Mouse (Mus musculus) embryonic facial prominence, embryonic 10.5 days (tissue): Measurements from ENCODE around the gene Ddx25. TPM values are rescaled to one million over a fixed set of nuclear protein-coding genes. Genes with fewer than 3 reads are reported as not detected.

Experiments used
- DNase-seq: peaks from one replicate; pipeline ENCODE4 v3.0.0-alpha.2; 2017; ENCODE audit warnings: low spot score
- H3K27ac ChIP-seq: fragments of 300-500 bp; sonication (generic); replicated peaks from 2 replicates; pipeline ENCODE4 v1.5.1; 2016; ENCODE audit warnings: mild to moderate bottlenecking
- H3K27me3 ChIP-seq: fragments of 300-500 bp; sonication (generic); replicated peaks from 2 replicates; pipeline ENCODE4 v1.6.1; 2016; ENCODE audit warnings: low read depth, mild to moderate bottlenecking; ENCODE audit not compliant: poor library complexity, severe bottlenecking
- H3K36me3 ChIP-seq: fragments of 300-500 bp; sonication (generic); replicated peaks from 2 replicates; pipeline ENCODE4 v1.6.1; 2016; ENCODE audit warnings: mild to moderate bottlenecking, moderate library complexity
- H3K4me1 ChIP-seq: fragments of 300-500 bp; sonication (generic); 2 replicates; pipeline ENCODE4 v1.6.1; 2016
- H3K4me3 ChIP-seq: fragments of 300-500 bp; sonication (generic); 2 replicates; pipeline ENCODE4 v1.5.1; 2016; ENCODE audit warnings: mild to moderate bottlenecking, moderate library complexity
- H3K9me3 ChIP-seq: fragments of 300-500 bp; sonication (generic); 2 replicates; pipeline ENCODE4 v1.6.1; 2016; ENCODE audit warnings: mild to moderate bottlenecking
- WGBS: fragments of 180-500 bp; shearing (Covaris S2); methylation state at CpG from one replicate; pipeline ENCODE4 v1.1.7; 2016; 5-methylcytosine and 5-hydroxymethylcytosine counted together
- polyA plus RNA-seq: library from polyadenylated mRNA; unstranded; fragments of >200 nt; fragmentation: Nextera tagmentation; extraction: Ambion mirVana; gene quantifications from 2 replicates; pipeline ENCODE4 v1.2.1, GENCODE M21; 2016

Ddx25 gene
- polyA plus RNA-seq, 1 experiment from 2014 or later = 6.1 TPM

DNA sequence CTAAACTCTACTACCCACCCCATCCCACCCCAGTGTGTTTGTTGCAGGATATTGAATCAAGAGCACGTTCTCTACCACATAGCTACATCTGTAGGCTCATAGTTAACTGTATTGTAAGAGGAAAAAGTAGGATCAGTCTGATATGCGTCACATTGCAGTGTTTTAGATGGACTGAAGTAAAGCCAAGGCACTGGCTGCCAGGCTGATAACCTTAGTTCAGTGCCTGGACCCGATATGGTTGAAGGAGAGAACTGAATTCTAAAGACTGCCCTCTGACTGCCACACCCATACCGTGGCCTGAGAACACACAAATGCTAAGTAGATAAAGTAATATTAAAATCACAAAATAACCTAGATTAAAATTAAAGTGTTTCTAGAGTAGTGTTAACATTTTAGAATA lies 22.5 kb downstream of the Ddx25 start:
- no peak overlapping the region for H3K27ac ChIP-seq
- peaks cover 38% of the 10 kb centered on the region for H3K4me1 ChIP-seq
- no peaks in the 10 kb centered on the region for H3K36me3 ChIP-seq
- H3K4me3 ChIP-seq = no peak overlapping the region
- WGBS = 86% methylated on average over 4 of the region's 4 CpGs
- no peaks in the 10 kb centered on the region; the same call in 1 of the 2 replicates for H3K27me3 ChIP-seq
- DNase-seq = no peak
- H3K9me3 ChIP-seq = no peaks in the 10 kb centered on the region

DNA sequence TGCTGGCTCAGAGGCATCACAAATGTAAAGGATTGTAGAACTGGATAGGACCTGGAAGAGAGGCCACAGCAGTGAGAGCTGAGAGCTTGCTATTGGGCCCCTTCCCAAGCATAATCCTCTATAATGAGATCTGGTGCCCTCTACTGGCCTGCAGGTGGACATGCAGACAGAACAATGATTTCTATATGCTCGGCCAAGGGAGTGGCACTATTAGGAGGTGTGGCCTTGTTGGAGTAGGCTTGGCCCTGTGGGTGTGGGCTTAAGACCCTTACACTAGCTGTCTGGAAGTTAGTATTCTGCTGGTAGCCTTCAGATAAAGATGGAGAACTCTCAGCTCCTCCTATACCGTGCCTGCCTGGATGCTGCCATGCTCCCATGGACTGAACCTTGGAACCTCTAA lies 23.2 kb downstream of the Ddx25 start:
- DNase-seq = peak; percentile 76
- Histone ChIP-seq H3K27me3 (no peaks in the 10 kb centered on the region; the same call in 1 of the 2 replicates), H3K9me3 (no peaks in the 10 kb centered on the region), H3K36me3 (no peaks in the 10 kb centered on the region), H3K27ac (no peak overlapping the region), H3K4me1 (peaks cover 45% of the 10 kb centered on the region), H3K4me3 (no peak overlapping the region)
- WGBS = 5% methylated on average over 2 of the region's 2 CpGs

DNA sequence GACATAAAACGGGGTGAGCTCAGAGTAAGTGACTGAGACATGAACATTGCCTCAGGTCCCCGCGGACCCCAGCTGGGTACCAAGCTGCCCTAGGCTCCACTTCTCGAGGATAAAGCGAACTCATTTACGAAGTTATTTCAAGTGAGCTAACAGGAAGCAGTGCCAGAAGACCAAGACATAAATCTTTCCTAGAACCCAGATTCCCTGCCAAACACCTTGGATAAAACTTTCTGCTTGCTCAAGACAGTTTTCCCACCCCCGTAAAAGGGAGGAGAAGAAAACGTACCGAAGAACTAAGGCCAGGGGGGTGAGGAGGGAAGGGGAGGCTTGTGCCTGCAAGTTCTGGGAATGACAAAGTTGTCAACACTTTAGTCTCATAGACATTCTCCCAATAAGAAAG lies 25.1 kb downstream of the Ddx25 start:
- no peak overlapping the region for H3K27ac ChIP-seq
- DNase-seq = no peak

DNA sequence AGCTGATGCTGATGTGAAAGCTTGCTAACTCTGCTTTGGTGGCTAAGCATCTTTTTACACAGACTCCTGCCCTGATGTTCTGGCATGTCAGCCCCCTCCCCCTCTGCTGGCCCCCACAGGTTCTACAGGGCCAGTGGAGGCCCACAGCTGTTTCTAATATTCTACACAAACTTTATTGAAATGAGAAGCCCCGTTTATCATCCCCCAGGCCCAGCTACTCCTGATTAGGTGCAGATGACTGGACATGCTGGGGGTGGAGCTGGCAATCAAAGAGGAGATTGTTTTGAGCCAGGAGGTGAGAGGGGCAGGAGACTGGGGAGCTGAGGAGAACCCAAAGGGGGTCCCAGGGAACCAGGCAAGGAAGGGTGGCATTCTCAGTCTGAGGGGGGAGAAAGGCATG lies 28.5 kb downstream of the Ddx25 start:
- peak; percentile 89 for DNase-seq
- WGBS = 7% methylated on average over 1 of the region's 1 CpGs

More for the DNA sequence above, 25.1 kb downstream of the Ddx25 start:
- peaks cover 54% of the 10 kb centered on the region for H3K4me1 ChIP-seq
- no peaks in the 10 kb centered on the region for H3K9me3 ChIP-seq
- no peaks in the 10 kb centered on the region for H3K36me3 ChIP-seq
- no peak overlapping the region for H3K4me3 ChIP-seq
- no peaks in the 10 kb centered on the region; the same call in 1 of the 2 replicates for H3K27me3 ChIP-seq
- 77% methylated on average over 9 of the region's 9 CpGs for WGBS

DNA sequence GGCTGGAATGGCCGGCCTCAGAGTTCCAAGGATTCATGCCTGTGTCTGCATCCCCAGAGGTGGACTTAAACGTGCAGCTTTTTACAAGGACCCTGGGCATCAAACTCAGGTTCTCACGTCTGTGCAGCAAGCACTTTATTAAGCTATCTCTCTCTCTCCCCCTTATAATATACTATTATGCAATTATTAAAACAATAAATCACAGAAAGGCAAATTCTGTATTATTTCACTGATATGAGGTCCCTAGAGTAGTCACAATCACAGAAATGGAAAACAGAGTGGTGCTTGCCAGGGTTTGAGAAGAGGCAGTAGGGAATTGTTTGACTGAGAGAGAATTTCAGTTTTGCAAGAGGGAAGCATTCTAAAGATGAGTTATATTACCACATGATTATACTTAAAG lies 29.2 kb downstream of the Ddx25 start:
- WGBS = 58% methylated on average over 3 of the region's 3 CpGs
- Histone ChIP-seq H3K4me3 (no peak overlapping the region), H3K4me1 (peaks cover 45% of the 10 kb centered on the region), H3K27ac (peak overlapping the region; percentile 48; the same call in 1 of the 2 replicates), H3K27me3 (peaks cover 3% of the 10 kb centered on the region; the same call in 1 of the 2 replicates), H3K9me3 (no peaks in the 10 kb centered on the region), H3K36me3 (no peaks in the 10 kb centered on the region)
- DNase-seq = no peak

More for the DNA sequence above, 28.5 kb downstream of the Ddx25 start:
- Histone ChIP-seq H3K4me1 (peaks cover 44% of the 10 kb centered on the region), H3K9me3 (no peaks in the 10 kb centered on the region), H3K36me3 (no peaks in the 10 kb centered on the region), H3K27me3 (peaks cover 3% of the 10 kb centered on the region; the same call in 1 of the 2 replicates), H3K27ac (peak overlapping the region; percentile 69), H3K4me3 (0 out of 2 replicates have a peak overlapping the region, but pooled peaks have one; percentile 11)

DNA sequence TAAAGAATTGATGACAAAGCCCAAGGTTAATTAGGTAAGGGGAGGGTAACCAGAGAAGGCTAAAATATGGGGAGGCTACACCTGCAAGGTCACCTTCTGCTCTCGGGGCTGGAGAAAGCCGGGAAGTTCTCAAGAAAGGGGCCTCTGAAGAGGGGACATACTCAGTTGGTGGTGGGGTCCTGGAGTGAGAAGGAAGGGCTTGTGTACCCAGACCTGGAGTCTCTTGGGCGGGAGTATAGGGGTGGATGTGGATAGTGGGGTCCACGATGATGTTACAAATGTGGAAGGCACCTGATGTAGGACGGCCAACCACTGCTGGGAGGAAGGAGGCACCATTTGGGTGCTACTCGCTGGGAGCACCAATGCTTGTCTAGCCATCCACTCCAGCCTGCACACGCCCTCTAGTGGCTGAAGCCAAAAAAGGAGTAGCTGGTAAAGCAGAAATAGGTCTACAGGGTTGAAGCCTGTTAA lies 34.4 kb downstream of the Ddx25 start:
- 0 out of 2 replicates have a peak overlapping the region, but pooled peaks have one; percentile 35 for H3K27ac ChIP-seq
- 31% methylated on average over 7 of the region's 7 CpGs for WGBS
- H3K9me3 ChIP-seq = no peaks in the 10 kb centered on the region
- DNase-seq = peak; percentile 63
- no peaks in the 10 kb centered on the region for H3K36me3 ChIP-seq
- H3K4me3 ChIP-seq = no peak overlapping the region
- peaks cover 31% of the 10 kb centered on the region for H3K4me1 ChIP-seq
- peaks cover 10% of the 10 kb centered on the region; the same call in 1 of the 2 replicates for H3K27me3 ChIP-seq

DNA sequence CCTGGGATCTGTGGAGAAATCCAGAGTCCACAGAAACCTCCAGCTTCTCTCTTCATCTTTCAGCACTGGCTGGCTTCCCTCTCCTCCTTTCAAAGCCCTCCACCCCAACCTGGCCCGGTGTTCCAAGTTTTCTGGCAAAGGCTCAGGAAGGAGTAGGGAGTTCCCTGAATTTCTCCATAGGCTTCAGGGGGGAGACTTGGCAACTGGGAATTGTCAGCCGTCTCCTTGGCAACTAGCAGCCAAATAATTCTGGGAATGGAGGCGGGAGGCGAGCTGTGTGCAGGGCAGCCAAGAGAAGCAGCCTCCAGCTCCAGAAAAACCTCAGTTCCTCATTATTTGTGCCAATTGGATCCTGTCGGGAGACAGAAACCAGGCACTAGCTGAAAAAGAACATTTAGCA lies 34.8 kb downstream of the Ddx25 start:
- DNase-seq = peak; percentile 47
- 42% methylated on average over 5 of the region's 5 CpGs for WGBS
- Histone ChIP-seq H3K4me3 (no peak overlapping the region), H3K4me1 (peaks cover 27% of the 10 kb centered on the region), H3K36me3 (no peaks in the 10 kb centered on the region), H3K9me3 (no peaks in the 10 kb centered on the region), H3K27me3 (peaks cover 10% of the 10 kb centered on the region; the same call in 1 of the 2 replicates), H3K27ac (no peak overlapping the region)

DNA sequence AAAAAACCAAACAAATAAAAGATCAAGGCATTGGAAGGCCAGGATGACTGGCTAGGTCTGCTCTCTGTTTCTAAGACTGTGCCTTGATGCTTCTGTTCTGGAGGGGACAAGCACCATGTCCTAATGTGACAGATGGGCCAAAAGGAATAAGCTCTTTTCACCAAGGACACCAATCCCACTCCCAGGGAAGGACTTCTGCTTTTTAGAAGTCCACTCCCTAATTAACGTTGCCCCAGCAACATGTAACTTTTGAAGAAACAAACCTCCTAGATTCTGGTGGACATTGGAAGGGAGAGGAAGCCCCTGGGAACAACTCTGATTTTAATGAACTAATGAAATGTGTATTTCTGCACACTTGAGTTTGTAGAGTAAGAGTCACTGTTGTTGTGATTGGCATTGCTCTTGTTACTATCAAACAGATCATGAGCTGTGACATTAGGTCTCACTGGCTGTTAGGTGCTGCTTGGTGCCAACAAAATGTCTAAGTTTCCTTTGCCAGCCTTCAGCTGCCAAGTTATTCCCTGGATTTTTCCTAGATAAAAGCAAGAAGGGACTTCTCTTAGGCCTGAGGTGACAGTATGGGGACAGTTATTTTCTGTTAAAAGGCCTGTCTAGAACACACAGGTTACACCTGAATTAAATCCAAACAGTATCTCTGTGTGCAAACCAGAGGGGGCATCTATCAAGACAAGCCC lies 35.4 kb downstream of the Ddx25 start:
- H3K4me3 ChIP-seq = no peak overlapping the region
- H3K27ac ChIP-seq = no peak overlapping the region
- DNase-seq = no peak
- 79% methylated on average over 1 of the region's 1 CpGs for WGBS
- peaks cover 22% of the 10 kb centered on the region for H3K4me1 ChIP-seq
- H3K9me3 ChIP-seq = no peaks in the 10 kb centered on the region
- H3K27me3 ChIP-seq = peaks cover 10% of the 10 kb centered on the region
- H3K36me3 ChIP-seq = no peaks in the 10 kb centered on the region

DNA sequence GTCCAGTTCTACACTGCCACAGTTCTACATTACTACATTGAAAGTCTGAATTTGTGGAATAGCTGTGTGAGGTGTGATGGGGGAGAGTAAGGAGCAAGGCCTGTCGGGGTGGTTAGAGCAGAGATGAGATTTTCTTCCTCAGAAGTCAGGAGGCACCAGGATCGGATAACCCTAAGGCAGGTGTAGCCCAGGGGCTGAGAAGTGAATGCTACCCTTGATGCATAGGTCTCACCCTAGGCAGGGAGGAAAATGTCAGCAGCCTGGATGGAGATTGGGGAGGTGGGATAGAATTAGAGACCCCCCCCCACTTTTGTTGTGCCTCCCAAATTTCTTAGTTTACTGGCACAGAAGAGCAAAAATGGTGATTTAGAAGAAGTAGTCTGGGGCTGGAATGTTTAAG lies 36.1 kb downstream of the Ddx25 start:
- 74% methylated on average over 2 of the region's 2 CpGs for WGBS
- H3K9me3 ChIP-seq = no peaks in the 10 kb centered on the region
- no peak for DNase-seq
- H3K27me3 ChIP-seq = peaks cover 10% of the 10 kb centered on the region
- H3K4me1 ChIP-seq = peaks cover 22% of the 10 kb centered on the region
- no peak overlapping the region for H3K4me3 ChIP-seq
- H3K36me3 ChIP-seq = no peaks in the 10 kb centered on the region
- no peak overlapping the region for H3K27ac ChIP-seq

DNA sequence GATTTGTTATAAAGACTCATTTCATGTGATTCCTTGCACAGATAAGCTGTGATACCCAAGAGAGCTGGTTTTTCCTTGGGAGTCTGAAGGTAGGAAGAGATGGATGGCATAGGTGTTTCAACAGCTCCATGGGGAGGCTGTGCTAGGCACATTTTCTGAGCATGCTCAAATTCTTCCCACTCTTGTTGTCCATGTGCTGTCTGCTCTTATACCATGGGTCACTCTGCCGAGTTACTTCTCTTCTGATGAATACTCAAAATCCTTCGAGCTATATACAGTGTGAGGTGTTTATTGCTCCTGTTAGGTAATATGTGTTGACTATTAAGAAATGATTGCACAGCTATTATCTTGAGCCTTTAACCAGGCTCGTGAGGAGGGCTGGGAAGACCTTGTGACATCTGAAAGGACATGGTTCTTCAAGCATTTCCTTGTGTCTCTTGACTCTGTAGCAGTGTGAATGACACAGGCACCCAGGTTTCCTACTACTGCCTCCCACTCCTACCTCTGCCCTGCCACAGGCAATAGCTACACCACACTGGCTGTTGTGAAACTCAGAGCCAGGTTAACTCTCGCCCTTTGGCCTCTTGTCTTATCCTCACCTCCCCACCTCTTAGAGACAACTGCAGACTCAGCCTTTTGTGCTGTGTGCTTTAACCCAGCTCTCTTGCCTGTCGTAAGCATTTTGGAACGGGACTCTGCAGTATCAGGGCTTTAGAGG lies 37.5 kb downstream of the Ddx25 start:
- H3K36me3 ChIP-seq = no peaks in the 10 kb centered on the region
- DNase-seq = no peak
- no peaks in the 10 kb centered on the region for H3K9me3 ChIP-seq
- peaks cover 10% of the 10 kb centered on the region for H3K27me3 ChIP-seq
- no peak overlapping the region for H3K4me3 ChIP-seq
- WGBS = 86% methylated on average over 6 of the region's 6 CpGs
- H3K4me1 ChIP-seq = peaks cover 22% of the 10 kb centered on the region
- 0 out of 2 replicates have a peak overlapping the region, but pooled peaks have one; percentile 45 for H3K27ac ChIP-seq

DNA sequence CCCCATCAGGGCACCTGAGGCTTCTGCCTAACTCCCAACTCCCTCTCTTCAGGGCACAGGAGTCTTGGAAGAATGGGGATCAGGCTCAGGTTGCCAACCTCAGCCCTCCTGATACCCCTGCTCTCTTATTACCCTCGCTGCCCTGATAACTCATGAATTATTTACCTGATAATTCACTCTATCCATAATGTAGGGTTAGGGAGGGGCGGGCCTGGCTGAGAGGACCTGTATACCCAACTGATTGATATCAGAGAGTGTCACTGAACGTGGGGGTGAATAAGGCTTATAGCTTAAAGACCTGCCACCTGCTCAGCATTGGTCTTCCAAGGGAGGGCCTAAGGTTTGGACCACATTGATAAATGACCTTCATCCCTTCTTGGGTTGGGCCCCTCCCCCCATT lies 40.2 kb downstream of the Ddx25 start, which contains the start of gene Gm1113:
Gene Gm1113 (minus strand): TSS at position 101 of the 400 bp plus-strand sequence.
- Histone ChIP-seq H3K4me1 (peaks cover 10% of the 10 kb centered on the region; the same call in 1 of the 2 replicates), H3K4me3 (no peak within 1 kb of the TSS), H3K9me3 (no peaks in the 10 kb centered on the region), H3K27ac (no peak within 1 kb of the TSS), H3K36me3 (no peaks in the 10 kb centered on the region), H3K27me3 (peaks cover 18% of the 10 kb centered on the region)
- no peak for DNase-seq
- WGBS = 88% methylated on average over 3 of the region's 3 CpGs

DNA sequence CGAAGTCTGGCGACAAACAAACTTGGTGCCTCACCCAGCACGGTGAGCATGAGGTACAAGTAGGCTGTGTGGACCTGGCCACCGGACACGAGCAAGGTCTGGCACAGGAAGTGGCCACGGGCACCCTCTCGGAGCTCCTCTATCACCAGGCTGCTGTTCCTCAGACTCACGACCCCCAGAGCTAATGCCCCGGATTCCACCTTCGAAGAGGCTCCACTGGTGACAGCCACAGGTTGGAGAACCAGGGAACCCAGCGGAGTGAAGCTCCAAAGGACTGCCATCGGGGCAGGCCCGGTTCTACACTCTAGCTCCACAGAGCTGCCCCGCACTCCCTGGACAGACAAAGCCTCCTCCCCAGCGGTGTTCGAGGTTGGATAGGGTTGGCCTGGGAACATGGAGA lies 41.6 kb downstream of the Ddx25 start:
- no peaks in the 10 kb centered on the region for H3K36me3 ChIP-seq
- H3K27ac ChIP-seq = no peak overlapping the region
- H3K27me3 ChIP-seq = peaks cover 18% of the 10 kb centered on the region
- no peaks in the 10 kb centered on the region for H3K9me3 ChIP-seq
- 92% methylated on average over 16 of the region's 16 CpGs for WGBS
- H3K4me1 ChIP-seq = peaks cover 7% of the 10 kb centered on the region; the same call in 1 of the 2 replicates
- no peak for DNase-seq
- H3K4me3 ChIP-seq = no peak overlapping the region
